Mouse (Mus musculus) left cerebral cortex, adult 11 months (tissue): Measurements from ENCODE around the gene Ttc4.

Experiments used
- DNase-seq: peaks from one replicate; pipeline ENCODE4 v3.0.0; 2022; ENCODE audit warnings: low spot score

Ttc4 gene

DNA sequence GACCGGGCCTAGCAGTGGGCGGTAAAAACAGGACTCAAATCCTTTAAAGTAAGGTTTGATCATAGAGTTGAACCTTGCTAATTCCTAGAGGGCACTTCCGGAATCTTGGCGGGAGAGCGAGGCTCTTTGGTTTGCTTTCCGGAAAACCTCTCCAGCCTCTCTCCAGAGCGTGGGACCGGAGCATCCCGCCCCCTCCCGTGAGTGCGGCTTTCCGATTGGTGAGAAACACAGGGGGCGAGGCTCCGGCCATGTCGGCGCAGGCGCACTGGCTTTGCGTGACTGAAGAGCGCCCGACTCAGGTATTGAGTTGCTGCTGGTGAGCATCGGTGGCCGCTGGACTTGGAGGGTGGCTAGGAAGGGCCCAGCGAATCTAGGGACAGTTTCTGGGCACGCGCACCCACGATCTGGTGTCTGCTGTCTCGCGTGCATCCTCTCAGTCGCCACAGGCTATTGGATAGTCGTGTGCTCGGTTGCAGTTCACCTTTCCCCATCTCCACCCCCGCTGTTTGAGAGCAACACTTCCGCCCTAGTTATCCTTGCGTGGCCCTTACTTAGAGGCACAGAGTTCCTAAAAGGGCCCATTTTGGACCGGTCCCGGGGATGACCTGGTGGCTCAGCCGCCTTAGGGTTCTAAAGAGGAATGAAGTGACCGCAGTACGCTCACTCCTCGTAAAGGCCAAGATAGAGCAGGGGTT lies 27.8 kb downstream of the Ttc4 start, which contains the start of gene Pars2:
Gene Pars2 (plus strand): TSS at position 237 of the 695 bp plus-strand sequence.
- peak; percentile 94 for DNase-seq

DNA sequence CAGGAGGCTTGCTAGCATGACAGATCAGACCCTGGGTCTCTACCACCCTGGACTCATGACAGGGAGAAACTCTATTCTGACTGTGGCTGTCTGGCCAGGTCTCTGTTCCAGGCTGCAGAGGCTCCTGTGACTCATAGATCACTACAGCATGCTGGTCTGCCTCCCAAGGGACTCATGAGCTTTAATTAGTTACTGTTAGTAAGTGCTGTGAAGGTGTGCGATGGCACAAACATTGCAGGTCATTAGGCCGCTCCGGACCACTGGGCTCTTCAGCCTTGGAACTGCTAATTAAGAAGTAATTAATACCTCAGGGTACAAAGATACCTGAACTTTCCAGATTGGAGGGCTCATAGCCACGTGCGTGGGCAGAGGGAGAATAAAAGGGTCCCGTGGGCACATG lies 31.6 kb downstream of the Ttc4 start:
- no peak for DNase-seq

DNA sequence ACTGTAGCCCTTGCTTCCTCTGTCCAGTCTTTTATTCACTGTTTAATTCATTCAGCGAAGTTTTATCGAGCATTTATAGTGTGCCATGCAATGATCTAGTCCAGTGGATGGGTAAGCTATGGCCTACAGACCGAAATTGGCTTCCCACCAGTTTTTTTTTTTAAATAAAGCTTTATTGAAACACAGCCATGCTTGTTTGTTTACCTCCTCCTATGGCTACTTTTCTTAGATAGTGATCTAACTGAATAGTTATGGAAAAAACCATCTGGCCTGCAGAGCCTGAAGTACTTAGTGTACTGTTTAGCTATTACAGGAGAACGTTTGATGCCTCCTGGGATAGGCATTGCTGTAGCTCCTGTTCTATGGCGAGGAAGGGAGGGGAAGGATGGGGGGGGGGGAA lies 32.9 kb downstream of the Ttc4 start:
- DNase-seq = no peak

DNA sequence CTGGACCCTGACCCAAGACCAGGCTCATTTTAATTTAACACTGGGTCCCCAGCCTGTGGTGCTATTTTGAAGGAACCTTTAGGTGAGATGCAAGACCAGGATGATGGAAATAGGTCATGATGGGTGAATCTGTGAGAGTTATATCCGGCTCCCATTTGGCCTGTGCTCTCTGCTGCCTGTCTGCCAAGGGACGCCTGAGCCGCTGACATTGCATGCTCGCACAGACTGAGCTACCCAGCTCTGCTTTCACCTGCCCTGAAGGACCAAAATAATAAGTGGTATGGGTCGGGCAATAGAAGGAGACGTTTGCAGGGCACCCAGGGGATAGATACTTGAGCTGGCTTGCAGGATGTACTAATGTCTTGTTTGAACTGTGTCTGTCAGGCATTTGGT lies 34.5 kb downstream of the Ttc4 start:
- DNase-seq = no peak

DNA sequence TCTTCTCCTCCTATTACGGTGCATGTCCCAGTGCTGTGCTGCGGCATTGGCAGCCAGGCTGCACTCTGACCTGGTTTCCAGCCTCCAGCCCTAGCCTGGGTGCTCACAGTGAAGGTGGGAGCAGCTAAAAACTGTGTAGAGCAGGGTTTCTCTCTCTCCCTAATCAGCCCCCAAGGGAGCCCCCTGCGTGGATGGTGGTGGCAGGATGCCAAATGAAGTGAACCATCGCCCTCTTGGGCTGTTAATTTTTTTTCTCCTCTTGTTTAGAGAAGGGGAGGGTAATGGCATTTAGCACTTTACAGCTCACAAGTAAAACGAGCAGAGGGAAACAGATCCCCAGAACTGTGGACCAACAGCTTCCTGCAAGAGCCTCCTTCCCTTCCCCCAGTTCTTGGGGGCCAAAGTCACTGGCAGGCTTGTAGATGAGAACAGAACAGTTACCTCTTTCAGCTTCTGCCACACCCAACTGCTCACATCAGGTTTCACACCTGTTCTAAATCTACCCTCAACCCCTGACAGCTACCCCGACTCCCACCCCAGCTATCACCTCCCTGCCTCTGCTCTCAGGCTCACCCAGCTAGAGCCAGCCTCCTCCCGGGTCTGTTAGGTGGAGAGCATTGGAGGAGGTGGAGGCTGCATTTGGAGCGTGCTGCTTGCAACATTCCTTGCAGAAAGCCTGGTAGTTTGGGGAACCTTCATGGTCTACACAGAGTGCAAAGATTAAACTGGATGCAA lies 35.1 kb downstream of the Ttc4 start:
- no peak for DNase-seq

DNA sequence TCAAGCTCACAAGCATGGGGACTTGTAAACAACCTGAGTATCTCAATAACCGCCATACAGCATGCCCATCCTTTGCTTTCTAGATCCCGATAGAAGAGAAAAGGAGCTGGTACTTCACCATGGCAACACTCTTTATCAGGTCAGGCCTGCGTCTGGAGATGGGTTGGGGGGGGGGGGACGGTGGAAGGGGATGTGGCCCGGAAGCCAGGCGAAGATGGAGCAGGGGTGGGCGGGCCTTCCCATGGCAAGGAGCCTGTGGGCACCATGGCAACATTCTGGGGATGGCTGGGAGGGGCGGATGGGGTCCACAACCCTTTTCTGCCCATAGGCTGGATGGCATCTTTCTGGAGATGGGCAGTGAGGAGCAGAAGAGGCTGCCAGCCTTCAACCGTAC lies 44.7 kb downstream of the Ttc4 start:
- DNase-seq = no peak

DNA sequence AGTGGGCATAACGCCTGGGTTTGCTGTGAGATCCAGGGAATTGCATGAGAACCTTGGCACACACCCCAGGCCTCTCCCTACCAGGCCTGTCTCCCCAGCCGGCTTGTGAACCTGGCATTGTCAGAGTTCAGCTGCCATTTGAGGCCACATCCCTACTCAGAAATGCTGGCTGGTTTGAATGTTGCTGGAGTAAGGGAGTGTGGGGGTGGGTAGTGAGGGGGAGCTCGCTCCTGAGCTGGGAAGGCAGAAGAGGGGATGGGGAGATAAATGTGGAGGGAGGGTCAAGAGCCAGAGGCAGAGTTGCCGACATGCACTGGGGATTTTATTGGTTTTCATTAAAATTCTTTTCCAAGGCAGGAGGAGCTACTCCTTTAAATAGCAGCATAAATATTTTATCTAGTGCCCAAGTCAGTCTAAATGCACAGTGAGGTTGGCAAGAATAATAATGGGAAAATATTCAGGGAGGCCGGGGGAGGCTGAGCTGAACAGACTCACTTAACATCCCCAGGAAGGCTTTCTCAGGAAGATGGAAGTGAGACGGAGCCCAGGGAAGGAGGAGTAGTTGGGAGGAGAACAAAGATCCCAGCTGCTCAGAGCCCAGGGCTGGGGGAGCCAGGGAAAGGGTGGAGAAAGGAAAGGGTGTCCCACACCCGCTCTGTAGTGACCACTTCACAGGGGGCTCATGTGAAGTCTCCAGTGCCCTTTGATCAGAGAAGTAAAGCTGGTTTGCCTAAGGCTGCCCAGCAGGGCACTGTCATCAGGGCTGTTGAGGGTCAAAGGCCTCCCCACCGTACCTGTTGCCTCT lies 45.3 kb downstream of the Ttc4 start:
- DNase-seq = peak; percentile 38

DNA sequence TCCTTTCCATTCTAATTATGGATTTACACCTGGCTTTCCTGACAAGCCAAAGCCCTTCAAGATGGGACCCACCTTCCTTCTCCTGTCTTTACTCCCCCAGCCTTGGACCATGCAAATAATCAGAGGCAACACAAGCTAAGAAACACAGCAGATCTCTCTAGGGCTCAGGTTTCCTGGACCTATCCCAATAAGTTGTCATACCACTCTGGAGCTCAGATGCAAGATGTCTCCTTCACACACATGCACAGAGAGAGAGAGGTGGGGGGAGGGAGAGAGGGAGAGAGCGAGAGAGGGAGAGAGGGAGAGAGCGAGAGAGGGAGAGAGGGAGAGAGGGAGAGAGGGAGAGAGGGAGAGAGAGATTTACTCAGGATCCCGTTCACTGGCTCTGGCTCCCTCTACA lies 46.4 kb downstream of the Ttc4 start:
- DNase-seq = no peak

DNA sequence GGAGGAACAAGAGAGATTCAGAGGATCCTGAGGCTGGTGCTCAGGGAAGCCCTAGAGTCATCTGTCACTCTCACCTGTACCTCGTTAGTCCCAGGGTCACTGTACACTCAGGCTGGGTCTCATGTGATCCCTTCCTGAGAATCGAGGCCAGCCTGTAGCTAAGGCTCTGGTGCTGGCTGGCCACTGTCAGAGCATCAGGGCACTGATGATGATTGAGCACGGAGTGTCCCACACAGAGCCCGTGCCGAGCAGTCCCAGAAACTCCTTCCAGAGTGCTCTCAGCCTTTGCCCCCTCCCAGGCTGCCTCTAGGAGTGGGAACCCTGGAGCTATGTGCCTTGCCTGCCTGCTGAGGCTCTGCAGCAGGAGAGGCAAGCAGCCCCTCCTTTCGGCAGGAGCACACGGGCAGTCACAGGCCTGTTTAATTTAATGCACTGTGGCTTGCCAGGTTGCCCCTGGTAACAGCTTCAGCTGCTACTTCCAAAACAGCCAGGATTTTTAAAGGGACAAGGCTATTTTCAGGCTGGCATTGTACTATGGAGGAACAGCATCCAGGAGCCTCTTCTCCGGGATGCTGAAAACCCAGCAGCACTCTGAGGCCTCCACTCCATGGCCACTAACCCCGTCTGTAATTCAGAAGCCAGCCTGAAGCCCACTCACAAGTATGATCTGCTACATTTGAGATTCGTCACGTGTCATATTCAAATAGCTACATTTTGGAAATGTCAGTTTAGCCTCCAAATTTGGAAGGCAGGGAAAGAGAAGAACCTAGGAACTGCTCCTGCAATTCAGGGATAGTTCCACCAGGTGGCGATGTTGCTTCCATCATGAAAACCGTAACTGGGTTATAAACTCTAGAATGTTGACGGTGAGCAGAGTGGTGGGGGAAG lies 48.2 kb downstream of the Ttc4 start:
- peak; percentile 84 for DNase-seq

DNA sequence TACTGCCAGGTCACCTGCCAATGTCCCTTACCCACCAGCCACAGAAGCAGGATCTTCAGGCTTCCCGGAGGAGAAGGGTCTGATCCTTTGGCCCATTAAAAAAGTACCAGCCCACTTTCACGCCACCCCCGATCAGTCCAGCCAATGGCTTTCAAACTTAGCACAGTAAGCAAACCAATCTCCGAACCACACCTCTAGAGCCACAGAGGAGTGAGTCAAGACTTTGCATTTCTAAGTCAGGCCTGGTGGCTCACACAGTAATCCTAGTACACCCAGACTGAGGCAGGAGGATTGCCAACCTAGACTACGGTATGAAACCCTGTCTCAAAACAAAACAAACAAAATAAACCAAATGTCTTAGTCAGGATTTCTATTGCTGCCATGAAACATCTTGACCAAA lies 49.4 kb downstream of the Ttc4 start:
- DNase-seq = no peak

DNA sequence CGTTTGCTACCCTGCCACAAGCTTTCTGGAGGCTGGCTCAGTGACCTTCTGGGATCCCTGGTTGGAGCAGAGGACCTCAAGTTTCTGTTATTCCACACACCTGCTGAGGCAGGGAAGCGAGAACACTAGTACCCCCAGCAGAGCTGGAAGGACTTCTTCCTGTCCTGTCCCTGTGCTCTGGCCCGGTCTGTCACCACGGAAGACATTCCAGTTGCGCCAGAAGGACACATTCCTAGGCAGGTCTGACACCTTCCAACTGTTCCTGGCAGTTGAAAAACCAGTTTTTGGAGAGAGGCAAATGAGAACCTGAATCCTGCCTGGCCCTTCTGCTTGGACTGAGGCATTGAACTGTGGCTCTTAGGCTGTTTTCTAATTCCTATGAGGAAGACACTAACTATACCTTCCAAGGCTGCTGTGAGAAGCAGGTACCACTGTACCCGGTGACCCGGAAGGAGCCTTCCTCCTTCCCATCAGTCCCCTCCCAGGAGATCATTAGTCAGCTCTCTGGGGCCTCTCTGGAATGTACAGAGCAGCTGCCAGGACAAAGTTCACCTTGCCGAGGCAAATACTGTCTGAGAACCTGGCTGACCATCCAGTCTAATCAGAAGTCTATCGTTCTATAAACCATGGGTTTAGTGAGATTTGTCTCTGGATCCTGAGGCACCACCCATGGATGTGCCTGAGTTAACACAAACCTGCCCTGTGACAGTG lies 49.9 kb downstream of the Ttc4 start:
- DNase-seq = no peak

DNA sequence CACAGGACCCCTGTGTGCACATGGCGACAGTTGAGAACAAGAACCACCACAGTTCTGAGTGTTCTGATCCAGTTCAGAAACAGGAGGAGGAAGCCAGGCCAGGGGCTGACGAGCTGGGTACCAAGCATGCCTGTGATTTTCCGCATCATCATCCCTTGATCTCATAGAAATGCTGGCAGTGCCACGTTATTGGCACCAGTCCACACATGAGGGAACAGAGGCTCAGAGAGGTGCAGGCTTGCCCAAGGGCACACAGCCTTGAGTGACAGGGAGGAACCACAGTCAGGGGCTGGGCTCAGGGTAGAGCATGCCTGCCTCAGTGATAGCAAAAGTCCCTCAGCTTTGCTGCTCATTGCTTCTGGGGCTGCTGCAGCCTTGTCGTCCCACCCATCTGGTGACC lies 50.9 kb downstream of the Ttc4 start:
- no peak for DNase-seq

DNA sequence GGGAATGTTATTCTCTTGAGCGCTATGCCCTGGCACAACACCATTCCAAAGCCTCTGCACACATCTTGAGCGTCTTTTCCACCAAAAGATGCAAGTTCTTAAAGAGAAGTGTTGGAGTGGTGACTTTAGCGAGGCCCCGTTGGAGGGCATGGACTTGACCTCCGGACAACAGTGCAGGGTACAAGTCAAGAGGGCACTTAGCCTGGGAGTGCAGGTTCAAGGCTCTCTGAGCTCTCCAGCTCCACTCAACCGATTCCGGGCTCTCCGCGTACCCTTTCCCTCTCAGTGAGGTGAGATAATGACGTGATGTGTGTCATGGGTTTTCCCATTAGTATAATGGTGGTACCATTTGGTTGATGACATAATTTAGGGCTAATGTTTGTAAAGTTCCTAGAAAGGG lies 54.5 kb downstream of the Ttc4 start:
- no peak for DNase-seq

DNA sequence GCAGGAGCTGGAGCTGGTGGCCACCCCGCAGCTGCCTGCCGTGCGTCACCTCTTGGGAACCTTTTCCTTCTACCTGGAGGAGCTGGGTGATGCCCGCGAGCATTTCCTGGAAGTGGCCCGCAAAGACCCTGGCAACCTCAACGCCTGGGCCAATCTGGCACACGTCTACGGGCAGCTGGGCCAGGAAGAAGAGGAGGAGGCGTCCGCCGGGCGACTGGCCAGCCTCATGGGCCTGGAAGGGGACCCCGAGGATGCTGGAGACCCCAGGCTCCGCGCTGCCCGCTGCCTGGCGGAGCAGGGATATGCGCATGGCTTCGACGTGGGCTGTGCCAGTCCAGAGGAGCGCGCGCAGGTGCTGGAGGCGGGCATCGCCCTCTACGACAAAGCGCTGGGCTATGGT lies 56.0 kb downstream of the Ttc4 start:
- DNase-seq = no peak

DNA sequence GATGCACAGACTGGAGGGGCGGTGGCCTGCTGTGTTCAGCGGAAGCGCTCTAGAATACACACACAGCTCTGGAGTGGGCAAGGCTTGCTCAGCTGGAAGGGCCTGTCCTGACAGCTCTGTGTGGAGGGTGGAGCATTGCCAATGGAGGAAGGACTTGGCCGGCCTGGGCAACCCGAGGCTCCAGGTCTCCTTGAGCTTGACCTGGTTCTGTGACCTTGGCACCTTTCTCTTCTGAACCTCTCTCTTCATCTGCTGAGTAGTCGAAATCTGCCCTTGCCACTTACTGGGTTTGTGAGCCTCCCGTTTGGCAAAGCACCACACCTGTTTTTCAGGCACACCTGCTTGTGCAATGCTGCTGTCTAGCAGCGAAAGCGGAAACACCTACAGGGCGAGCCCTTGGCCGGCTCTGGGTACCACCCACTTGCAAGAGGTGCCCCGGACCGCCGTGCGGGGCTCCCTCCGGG lies 56.7 kb downstream of the Ttc4 start, which contains the start of gene Ttc22:
Gene Ttc22 (plus strand): TSS at position 403 of the 464 bp plus-strand sequence.
- no peak for DNase-seq

DNA sequence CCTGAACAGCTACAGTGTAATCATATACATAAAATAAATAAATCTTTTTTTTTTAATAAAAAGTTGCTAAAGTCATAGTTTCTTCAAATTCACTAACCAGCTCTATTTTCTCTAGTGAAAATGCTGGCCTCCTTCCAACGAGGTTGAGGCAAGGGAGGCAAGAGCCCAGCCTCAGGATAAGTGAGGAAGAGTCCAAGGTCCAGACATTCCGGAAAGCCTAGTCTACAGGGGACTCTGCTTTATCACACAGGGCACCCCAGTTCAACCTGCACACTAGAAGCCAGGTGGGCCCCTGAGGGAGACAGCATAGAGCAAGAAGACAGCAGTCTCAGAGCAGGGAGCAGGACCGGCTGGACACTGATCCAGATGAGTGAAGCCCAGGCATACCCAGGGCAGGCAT lies 57.3 kb downstream of the Ttc4 start:
- DNase-seq = no peak

DNA sequence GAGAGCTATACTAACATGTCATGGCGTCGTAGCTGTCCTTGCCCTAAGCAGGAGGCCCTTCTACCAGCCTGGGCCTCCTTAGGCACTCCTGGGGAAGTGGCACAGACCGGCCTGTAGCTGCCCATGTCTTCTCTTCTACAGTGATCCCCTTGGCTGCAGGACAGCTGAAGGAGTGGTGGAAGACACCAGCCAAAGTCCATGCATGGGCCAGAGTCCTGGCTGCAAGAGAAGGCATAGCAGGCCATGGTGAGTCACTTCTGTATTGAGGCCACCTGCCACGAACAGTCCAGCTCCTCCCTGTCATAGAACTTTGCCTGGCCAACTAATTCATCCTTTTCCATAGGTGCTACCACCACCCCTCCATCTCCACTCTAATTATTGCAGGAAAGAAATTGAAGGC lies 59.8 kb downstream of the Ttc4 start:
- DNase-seq = no peak

DNA sequence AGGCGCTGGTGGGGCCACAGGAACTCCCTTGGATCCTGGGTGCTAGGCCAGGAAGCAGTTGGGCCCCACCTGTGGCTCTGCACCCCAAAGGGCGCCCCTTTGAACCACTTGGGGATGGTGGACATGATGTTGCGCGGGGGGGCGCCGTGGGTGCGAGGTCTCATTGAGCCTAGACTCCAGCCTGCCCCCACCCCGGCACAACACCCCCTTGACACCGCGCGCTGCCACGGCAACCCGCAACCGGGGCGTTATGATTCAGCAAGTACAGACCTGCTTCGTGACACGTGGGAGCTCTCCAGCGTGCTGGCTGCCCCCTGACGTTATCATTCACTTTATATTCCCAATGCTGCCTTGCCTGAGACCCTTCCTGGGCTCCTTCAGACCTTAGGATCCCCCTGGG lies 61.7 kb downstream of the Ttc4 start, which contains the start of gene Lexm:
Gene Lexm (minus strand): TSS at position 186 of the 400 bp plus-strand sequence.
- DNase-seq = no peak

DNA sequence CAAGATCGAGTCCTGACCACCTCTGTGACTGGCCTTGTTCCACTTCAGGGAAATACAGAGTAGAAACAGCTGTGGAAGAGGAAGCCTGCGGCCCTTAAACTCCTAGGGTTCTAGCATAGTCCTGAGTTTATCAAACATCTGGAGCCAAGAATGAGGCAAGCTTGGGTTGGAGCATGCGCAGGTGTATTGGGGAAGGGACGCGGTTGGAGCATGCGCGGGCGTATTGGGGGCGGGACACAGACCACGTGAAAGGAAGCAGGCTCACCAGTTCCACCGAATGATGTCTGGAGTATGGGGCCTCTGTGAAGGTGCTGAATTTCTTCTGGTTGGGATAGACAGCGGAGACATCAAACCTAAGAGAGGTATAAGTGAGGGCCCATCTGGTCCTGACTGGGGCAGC lies 63.1 kb downstream of the Ttc4 start:
- DNase-seq = no peak

DNA sequence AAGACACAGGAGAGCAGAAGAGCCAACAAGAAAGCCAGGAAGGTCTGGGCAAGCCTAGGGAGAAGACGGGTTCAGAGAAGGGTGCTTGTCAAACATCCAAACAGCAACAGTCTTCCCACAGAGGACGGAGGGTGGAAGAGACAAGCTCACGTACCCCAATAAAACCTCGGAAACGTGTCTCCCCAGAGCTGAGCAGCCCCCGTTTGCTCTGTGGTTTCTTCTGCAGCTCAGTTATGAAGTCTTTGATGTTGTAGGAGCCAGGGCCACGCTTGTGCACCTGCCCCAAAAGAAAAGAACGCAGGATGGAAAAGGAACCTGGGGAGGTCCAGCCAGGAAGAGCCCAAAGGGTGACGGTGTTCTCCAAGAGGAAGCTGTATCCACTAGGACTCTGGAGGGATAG lies 63.9 kb downstream of the Ttc4 start:
- no peak for DNase-seq

DNA sequence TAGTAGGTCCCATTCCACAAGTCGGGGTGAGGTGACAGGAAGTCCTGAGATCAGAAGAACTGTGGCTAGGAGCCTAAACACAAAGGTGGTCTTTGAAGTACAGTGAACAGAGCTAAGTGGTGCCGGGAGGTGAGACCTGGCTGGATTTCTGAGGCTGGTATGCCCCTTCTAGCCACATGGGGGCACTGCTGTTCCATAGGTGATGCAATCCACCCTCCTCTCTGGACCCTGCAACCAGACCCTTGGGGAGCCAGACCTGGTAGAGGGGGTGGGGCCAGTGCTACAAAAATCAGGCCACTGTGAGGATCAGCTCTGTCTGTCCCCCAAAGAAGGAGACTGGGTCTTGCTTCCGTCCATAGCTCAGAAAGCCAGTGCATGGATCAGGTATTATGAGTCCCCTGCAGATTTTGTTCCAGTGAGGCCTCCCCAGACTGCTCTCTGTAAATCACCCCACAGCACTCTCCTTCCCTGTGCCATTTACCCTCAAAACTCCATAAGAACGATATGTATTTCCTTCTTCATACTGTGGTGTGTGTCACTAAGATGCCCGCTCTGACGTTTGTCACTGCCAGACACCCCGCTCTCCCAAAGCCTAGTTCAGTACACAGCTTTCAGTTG lies 64.5 kb downstream of the Ttc4 start:
- DNase-seq = peak; percentile 55
